Mouse (Mus musculus) heart, embryonic 10.5 days (tissue): ENCODE measurements at regions not wholly inside any gene's neighbourhood (a gene's known extent, or its start where the extent isn't known, plus 50 kb on each side); places are given as distances from the start of the nearest gene placed in this dataset.
"Not testable (repeated sequence)": the region's sequence is repeated elsewhere in the genome, so short reads cannot be mapped to it uniquely, and the experiment has no call there.

ENCODE experiments used
- DNase-seq: peaks from one replicate; pipeline ENCODE4 v3.0.0-alpha.2; 2017; ENCODE audit warnings: low spot score
- H3K27ac ChIP-seq: fragments of 300-500 bp; sonication (generic); 2 replicates; pipeline ENCODE4 v1.5.1; 2016; ENCODE audit warnings: mild to moderate bottlenecking
- H3K27me3 ChIP-seq: fragments of 300-500 bp; sonication (generic); 2 replicates; pipeline ENCODE4 v1.6.1; 2016; ENCODE audit warnings: mild to moderate bottlenecking; ENCODE audit not compliant: poor library complexity, insufficient read depth, severe bottlenecking
- H3K36me3 ChIP-seq: fragments of 300-500 bp; sonication (generic); 2 replicates; pipeline ENCODE4 v1.6.1; 2016; ENCODE audit warnings: mild to moderate bottlenecking, moderate library complexity
- H3K4me1 ChIP-seq: fragments of 300-500 bp; sonication (generic); 2 replicates; pipeline ENCODE4 v1.6.1; 2016; ENCODE audit warnings: mild to moderate bottlenecking
- H3K4me3 ChIP-seq: fragments of 300-500 bp; sonication (generic); 2 replicates; pipeline ENCODE4 v1.5.1; 2016; ENCODE audit warnings: mild to moderate bottlenecking, moderate library complexity
- H3K9me3 ChIP-seq: fragments of 300-500 bp; sonication (generic); 2 replicates; pipeline ENCODE4 v1.6.1; 2016; ENCODE audit warnings: mild to moderate bottlenecking, moderate library complexity
- WGBS: fragments of 180-500 bp; shearing (Covaris S2); methylation state at CpG from one replicate; pipeline ENCODE4 v1.1.7; 2016; 5-methylcytosine and 5-hydroxymethylcytosine counted together

- H3K27ac ChIP-seq, H3K9me3 ChIP-seq, DNase-seq, H3K36me3 ChIP-seq, H3K27me3 ChIP-seq, H3K4me1 ChIP-seq: not testable (repeated sequence)
- 54% methylated on average over 21 of the region's 21 CpGs for WGBS
- H3K4me3 ChIP-seq, result peak overlapping the region; percentile 35; the same call in 1 of the 2 replicates
These were observed 161.4 kb downstream of the Gm12353 start for GRCm38 (mm10) chr4:19766701-19767100.
